Mouse (Mus musculus) lung, adult 2 months (tissue): ENCODE measurements at regions not wholly inside any gene's neighbourhood (a gene's known extent, or its start where the extent isn't known, plus 50 kb on each side); places are given as distances from the start of the nearest gene placed in this dataset.
A peak's percentile ranks its signal among the peaks of the same experiment; 100 is the strongest.

ENCODE experiments used
- DNase-seq: peaks from one replicate; pipeline ENCODE4 v3.0.0; 2022
- H3K4me1 ChIP-seq: fragments of 200-500 bp; 2 replicates; pipeline ENCODE4 v1.6.1; 2011; ENCODE audit warnings: low read length; ENCODE audit not compliant: control insufficient read depth, insufficient read depth
- H3K4me3 ChIP-seq: fragments of 200-500 bp; replicated peaks from 2 replicates; pipeline ENCODE3; 2011; ENCODE audit warnings: low read depth, mild to moderate bottlenecking, control low read depth, low read length; ENCODE audit errors: extremely low read depth
- CTCF ChIP-seq: fragments of 200-500 bp; IDR thresholded peaks from 2 replicates; pipeline ENCODE4 v1.5.1; 2011; ENCODE audit warnings: mild to moderate bottlenecking, low read length, control low read depth; ENCODE audit not compliant: insufficient read depth
- POLR2A ChIP-seq: fragments of 200-500 bp; IDR thresholded peaks from 2 replicates; pipeline ENCODE4 v1.6.1; 2011; ENCODE audit warnings: low read depth, mild to moderate bottlenecking, control low read depth, low read length, borderline replicate concordance; ENCODE audit errors: extremely low read depth
- WGBS: fragments of 180-500 bp; shearing (Covaris S2); methylation state at CpG from one replicate; pipeline ENCODE4 v1.1.7; 2018; 5-methylcytosine and 5-hydroxymethylcytosine counted together

- Histone ChIP-seq H3K4me1 (no peaks in the 10 kb centered on the region), H3K4me3 (no peak overlapping the region)
- peak; percentile 12 for DNase-seq
- 43% methylated on average over 13 of the region's 13 CpGs for WGBS
- TF ChIP-seq POLR2A (no peak), CTCF (no peak)
Measured at GRCm38 (mm10) chr9:24896498-24897261, 122.6 kb upstream of the Tbx20 start.

- TF ChIP-seq POLR2A = no peak
- TF ChIP-seq CTCF = no peak
- no peaks in the 10 kb centered on the region for H3K4me1 ChIP-seq
- H3K4me3 ChIP-seq = no peak overlapping the region
- 56% methylated on average over 7 of the region's 7 CpGs for WGBS
- DNase-seq = no peak
Measured at GRCm38 (mm10) chr9:24899206-24899928, 125.3 kb upstream of the Tbx20 start.

DNA sequence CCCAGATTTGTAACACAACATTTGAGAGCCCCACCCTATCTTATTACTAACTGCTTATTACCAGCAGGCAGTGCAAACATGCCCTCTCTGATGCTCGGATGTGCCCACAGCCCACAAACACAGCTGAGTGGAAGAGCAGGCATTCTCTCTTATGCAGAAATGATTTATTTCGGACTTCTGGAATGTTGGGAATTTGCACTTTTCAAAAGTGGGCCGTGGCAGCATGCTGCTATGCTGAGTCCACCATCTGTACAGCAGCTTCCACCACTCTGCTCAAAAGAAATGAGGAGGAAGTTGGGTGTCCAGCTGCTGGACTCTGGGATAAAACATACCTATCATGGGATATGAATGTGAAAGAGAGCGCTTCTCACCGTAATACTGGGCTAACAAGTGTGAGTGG is 129.6 kb upstream of the Tbx20 start:
- WGBS = 57% methylated on average over 5 of the region's 5 CpGs
- no peak for DNase-seq
- no peak for TF ChIP-seq POLR2A
- no peak for TF ChIP-seq CTCF
- no peaks in the 10 kb centered on the region for H3K4me1 ChIP-seq
- H3K4me3 ChIP-seq = no peak overlapping the region

GRCm38 (mm10) chr9:24909086-24909979 is 135.2 kb upstream of the Tbx20 start:
- no peak for DNase-seq
- no peaks in the 10 kb centered on the region for H3K4me1 ChIP-seq
- no peak for TF ChIP-seq CTCF
- TF ChIP-seq POLR2A = no peak
- H3K4me3 ChIP-seq = no peak overlapping the region
- 64% methylated on average over 8 of the region's 8 CpGs for WGBS

GRCm38 (mm10) chr9:24910738-24911137 is 136.6 kb upstream of the Tbx20 start:
- 62% methylated on average over 5 of the region's 5 CpGs for WGBS
- no peak overlapping the region for H3K4me3 ChIP-seq
- TF ChIP-seq CTCF (no peak), POLR2A (no peak)
- no peak for DNase-seq
- H3K4me1 ChIP-seq = no peaks in the 10 kb centered on the region

GRCm38 (mm10) chr9:24920031-24920445 is 145.9 kb upstream of the Tbx20 start:
- no peak for TF ChIP-seq POLR2A
- TF ChIP-seq CTCF = no peak
- WGBS = 75% methylated on average over 9 of the region's 9 CpGs
- no peaks in the 10 kb centered on the region for H3K4me1 ChIP-seq
- H3K4me3 ChIP-seq = no peak overlapping the region
- DNase-seq = no peak

- 77% methylated on average over 4 of the region's 4 CpGs for WGBS
- TF ChIP-seq CTCF = no peak
- TF ChIP-seq POLR2A = no peak
- no peak for DNase-seq
- no peaks in the 10 kb centered on the region for H3K4me1 ChIP-seq
- H3K4me3 ChIP-seq = no peak overlapping the region
Measured at GRCm38 (mm10) chr9:24922051-24922860, 148.2 kb upstream of the Tbx20 start.

DNA sequence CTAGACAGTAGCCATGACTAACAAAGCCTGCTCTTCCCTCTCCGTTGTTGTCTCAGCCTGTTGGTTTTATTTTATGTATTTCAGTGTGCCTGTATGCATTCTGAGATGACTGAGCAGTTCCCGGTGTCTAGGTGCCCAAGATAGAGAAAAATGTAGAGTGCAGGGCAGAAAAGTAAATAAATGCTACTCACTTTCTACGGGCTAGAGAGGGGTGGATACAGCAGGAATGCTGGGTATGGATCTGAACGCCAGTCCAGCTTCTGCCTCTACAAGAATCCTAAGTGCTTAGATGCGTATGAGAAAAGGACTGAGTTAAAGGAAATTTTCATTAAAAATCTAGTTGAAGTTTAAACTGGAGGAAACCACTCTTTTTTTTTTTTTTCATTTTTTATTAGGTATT is 149.4 kb upstream of the Tbx20 start:
- no peak for TF ChIP-seq POLR2A
- DNase-seq = no peak
- Histone ChIP-seq H3K4me1 (no peaks in the 10 kb centered on the region), H3K4me3 (no peak overlapping the region)
- 60% methylated on average over 5 of the region's 5 CpGs for WGBS

- TF ChIP-seq POLR2A = no peak
- peak; percentile 47 for TF ChIP-seq CTCF
- 44% methylated on average over 3 of the region's 3 CpGs for WGBS
- H3K4me3 ChIP-seq = no peak overlapping the region
- H3K4me1 ChIP-seq = no peaks in the 10 kb centered on the region
- no peak for DNase-seq
Measured at GRCm38 (mm10) chr9:24937731-24938130, 151.5 kb upstream of the Gm10181 start.
